Mouse (Mus musculus) embryo, embryonic 10 days (tissue): Measurements from ENCODE around the gene Fgf13.

ENCODE experiments used
- DNase-seq: peaks from one replicate; pipeline ENCODE4 v3.0.0-alpha.2; 2015; ENCODE audit warnings: low spot score

The Fgf13 gene

DNA sequence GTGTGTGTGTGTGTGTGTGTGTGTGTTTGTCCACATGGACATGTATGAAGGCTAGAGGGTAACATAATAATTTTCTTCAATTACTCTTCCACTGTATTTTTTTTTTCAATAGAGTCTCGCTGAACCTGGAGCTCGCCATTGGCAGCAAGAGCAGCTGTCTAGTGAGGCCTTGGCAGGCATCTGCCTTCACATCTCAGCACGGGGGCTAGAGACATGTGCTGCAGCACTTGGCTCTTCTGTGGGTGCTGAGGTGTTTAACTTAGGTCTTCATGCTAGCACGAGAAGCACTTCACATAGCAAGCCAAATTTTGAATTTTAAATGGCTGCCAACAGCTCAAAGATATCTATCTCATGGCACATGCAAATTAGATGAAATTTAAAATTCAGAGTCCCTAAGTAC is 380.9 kb downstream of the Fgf13 start:
- no peak for DNase-seq

DNA sequence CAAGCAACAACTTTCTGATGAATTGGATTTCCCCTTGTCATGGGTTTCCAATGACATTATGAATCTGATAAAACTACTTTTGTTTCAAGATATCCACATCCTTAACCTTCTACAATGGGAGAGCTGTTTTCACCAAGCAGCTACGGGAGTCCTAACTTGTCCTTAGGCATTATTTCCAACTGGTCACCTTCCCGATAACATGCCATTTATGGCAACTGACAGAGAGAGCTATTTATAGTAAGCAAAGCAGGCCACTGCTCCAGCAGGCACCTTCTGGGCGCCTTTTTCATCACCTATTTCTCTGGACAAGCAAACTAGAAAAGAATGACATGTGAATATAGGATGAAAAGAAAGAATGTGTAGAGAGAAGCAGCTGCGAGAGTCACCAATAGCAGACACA is 385.5 kb downstream of the Fgf13 start:
- DNase-seq = no peak

DNA sequence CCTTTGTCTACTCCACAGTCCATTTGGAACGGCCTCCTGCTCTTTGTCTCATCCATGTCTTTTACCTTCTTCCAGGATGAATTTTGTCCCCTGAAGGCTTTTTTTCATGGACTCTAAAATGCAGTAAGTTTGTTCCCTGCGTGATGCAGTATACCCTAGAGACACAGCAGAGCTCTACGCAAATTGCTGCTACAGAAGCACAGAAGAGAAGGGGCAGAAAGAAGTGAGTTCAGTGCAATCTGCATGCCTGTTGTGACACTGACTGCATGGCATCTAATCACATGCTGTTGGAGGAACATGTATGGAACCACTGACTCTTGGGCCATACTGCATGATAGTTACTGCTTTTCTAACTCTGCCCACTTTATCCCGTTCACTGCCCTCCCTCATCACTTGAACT is 388.2 kb downstream of the Fgf13 start:
- DNase-seq = no peak

DNA sequence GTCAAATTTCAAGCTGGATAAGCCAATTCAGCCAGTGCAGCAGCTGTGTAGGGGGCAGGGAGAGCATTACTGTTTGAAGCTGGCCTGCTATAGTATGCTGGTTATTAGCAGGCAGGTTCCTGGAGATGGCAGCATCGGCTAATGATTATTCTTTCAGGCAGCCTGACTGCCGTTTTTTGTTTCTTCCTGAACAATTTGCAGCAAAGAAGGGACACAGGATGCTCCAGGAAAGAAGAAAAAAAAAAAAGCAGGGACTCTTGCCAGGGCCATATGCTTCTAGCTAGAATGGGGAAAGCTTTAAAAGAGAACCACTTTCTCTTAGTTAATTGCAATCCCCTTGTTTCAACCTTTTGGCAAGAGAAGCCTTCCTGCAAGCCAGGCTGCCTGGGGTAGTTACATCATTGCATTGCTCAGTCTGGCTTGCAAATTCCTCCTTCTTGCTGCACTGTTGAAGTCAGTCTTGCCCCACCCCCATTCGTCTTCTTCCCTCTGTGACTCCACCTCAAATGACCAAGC is 388.7 kb downstream of the Fgf13 start:
- DNase-seq = peak; percentile 56

DNA sequence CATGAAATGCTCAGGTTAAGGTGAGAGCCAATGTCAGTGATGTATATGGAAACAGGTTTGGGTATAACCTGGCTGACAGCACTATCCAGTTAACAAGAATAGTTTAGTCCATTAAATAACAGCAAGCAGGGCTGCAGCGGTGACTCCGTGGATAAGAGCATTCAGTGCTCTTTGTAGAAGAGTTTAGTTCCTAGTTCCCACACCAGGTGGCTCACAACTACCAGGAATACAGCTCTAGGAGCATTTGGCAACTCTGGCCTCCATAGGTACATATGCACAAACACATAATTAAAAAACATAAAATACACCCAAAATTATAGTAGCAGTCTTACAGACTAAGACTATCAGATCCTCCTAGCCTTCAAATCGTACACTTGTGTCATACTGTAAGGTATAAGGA is 390.2 kb downstream of the Fgf13 start:
- DNase-seq = peak; percentile 7

DNA sequence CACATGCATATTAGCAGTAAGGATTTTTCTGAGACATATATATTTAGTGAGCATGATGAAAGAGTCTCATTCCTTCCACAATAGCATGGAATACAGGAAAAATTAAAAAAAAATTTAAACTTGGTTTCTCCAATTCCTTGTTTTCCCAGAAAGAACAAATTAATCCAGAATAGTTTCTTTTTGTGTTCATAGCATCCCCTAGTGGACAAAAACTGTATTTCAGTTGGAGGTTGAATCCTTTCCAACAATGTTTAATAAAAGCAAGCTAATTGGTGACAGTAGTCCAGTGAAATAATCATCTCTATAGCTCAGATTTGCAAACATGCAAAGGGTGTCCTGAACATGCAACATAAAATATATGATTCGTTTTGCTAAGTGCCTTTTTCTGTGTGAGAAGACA is 395.7 kb downstream of the Fgf13 start:
- DNase-seq = peak; percentile 24

DNA sequence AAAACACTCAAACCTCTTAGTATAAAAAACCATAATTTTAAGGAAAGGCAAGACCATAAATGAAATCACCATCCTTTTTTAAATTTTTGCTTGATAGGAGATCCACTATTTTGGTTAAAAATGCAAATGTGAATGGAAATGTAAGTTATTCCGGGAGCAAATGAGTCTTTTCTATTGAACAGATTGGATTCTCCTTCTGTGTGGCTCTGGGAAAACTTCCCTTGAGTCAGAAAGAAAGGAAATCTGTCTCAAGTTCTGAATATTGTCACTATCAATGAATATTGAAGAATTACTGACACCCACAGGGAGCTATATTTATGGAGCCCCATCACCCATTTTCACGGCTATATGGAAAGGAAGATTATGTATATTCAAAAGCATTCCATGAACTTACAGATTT is 401.1 kb downstream of the Fgf13 start:
- no peak for DNase-seq

DNA sequence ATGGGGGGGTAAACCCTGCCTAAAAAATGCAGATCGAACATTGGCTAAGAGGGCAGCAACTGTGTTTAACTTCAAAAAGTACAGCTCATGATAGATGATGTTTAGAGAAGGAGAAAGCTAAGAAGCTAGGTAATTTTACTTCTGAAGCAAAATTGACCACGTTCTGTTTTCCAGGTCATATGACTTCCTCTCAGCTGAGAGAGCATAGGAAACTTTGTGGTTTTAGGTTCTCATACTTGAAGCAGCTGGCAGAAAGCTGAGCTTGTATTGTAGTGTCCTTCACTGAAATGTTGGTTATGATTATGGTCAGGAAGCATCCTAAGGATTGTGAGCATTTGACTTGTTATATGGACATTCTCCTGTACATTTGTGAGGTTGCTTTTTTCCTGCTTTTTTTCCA is 425.9 kb downstream of the Fgf13 start:
- no peak for DNase-seq

DNA sequence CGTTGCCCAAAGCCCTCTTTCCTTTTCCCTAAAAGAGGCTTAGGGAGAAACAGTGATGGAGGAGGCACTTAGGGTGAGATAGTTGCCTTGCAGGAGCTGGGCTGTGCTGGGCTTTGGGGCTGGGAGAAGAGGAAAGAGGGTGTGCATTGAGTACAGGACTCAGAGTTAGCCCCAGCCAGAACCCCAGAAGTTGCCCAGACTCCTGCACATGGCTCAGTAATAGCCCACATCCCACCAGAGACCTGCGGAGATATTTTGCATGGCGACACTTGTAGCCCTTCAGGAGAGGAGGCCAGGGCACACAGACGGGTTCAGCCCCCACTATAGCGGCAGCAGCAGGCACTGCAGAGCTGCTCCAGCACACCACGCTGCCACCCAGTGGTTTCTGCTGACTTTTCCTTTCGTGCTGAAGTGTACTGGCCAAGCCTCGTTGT is 432.9 kb downstream of the Fgf13 start:
- peak; percentile 80 for DNase-seq

DNA sequence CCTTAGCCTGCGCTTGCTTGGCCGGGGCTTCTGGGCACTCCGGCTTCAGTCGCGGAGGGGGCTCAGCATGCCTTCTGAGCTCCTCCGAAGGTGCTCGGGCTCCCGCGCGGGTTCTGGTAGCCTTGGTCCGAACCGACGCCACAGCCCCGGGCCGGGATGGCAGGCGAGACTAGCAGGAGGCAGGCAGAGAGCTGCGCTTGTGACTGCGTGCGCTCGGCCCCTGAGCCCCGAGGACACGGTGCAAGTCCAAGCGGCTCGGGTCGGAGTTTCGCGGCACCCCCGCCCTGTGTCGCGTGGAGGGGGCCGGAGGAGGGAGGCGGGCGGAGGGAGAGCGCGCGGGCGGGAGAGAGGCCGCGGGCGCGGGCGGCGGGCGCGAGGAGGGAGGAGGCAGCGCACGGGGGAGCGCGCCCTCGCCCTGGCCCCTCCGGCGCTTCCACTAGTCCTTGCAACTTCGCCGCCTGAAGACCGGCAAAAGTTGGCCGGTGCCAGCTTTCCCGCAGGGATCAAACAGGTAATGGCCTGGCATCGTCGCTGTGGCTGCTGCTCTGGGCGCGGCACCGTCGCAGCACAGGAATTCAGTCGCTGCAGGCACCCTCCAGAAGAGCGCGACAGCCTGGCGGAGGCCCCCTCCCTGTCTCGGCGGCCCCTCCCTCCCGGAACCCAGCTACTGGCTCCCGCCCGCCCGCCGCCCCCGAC is 433.6 kb downstream of the Fgf13 start:
- DNase-seq = peak; percentile 25

DNA sequence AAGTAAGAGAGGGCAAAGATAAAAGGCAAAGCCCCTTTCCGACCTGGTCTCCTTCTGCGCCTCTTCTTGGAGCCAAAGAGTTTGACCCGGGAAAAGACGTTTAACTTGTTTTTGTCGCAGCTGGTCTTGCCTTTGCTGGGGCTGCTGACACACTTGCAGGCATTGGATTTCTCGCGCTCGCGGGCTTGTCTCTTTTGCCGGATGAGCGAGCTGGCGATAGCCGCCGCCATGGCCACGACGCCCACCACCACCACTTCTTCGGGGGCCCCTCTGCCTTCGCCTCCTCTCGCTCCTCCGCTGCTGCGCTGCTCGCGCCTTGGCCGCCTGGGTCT is 434.1 kb downstream of the Fgf13 start:
- DNase-seq = peak; percentile 20

DNA sequence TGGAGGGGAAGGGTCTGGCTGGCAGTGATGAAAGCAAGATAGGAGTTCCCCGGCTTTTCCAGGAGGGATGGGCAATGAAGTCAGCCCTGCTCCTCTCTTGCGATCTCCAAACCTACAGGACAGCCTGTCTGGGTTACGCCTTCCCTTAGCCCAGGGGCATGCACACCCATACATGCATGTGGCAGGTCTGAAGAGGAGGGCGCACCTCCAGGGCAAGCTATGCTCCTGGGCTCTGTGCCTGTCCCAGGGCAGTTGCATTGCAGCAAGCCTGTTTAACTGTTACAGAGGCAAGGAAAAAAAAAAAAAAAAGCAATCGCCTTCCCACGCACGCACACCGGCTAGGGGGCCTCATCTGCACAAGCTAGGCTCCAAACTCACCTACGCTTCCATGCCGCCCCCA is 434.5 kb downstream of the Fgf13 start:
- DNase-seq = peak; percentile 4

DNA sequence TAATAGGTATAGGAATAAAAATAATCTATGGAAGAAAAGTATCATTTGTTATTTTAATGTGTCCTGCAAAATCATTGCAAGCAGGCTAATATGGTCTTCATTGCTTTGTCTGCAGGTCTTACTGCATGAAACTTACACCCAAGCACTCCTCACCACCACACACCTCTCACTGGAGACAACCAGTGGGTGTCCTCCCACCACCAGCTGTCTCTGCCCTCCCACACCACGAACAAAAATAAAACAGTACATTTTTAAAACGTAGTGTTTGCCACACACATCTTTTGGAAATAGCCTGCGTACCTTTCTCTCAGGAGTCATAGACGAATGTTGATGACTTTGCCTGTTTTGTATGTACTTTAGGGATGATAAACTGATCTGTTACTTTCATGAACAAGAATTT is 441.2 kb downstream of the Fgf13 start:
- DNase-seq = no peak

DNA sequence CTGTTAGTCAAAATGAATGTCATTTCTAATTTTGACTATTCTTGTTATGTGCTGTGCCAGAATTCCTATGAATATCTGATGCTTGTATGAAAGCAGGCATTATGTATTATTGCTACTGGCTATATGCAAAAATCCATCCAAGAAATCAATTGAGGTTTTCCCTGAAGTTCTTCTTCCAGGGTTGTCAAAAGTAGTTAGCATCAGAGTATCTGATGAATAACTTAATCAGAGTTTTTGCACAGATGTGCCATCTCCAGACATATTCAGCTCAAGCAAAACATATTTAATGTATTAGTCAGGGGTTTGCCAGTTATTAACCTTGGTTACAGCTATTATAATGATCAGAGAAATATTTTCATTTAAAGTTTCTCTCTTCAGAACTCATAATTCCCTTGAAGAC is 454.7 kb downstream of the Fgf13 start:
- no peak for DNase-seq

DNA sequence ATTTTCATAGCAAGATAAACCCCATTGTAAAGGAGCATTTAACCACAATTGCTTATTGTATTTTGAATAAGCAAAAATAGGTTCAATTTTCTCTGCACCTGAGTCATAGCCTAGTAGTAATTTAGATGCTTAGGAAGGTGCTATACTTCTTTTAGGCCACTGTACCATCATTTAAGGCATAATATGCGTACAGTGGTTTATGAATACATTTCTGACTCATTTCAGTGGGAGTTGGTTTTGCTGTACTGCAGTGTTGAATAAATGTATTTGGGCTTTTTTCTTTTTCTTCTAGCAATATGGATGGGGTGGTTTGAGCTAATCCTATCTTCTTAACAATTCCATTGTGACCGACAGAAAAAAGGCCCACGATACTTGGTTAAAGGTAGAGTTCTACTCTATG is 481.9 kb downstream of the Fgf13 start:
- no peak for DNase-seq

DNA sequence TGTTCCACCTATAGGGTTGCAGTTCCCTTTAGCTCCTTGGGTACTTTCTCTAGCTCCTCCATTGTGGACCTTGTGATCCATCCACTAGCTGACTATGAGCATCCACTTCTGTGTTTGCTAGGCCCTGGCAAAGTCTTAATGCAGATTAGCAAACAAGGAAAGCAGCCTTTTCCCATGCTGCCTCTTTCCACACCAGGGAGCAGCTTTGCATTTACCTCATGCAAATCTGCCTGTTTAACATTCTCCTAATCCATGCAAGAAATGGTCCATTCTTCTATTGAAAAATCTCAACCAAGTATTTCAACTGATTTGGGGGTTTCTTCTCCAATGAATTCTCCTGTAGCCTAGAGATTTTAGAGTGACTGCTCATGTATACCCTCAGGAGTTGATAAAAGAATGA is 487.4 kb downstream of the Fgf13 start:
- DNase-seq = no peak

DNA sequence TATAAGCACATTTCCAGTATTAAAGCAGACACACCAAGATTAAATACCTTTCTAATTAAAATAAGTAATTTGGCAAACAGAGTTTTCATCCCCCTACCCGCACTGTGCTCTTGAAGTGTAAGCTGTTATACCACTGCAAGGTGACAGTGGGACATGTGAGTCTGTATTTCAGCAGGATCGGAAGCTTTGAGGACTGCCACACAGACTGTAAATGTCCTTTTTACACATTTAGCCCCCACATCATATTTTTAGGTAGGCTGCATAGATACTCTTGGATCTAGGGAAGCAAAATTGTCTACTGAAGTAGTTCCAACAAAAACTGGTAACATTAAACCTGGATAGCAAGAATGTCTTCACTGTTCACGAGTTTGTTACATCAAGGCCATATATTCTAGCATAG is 495.8 kb downstream of the Fgf13 start:
- no peak for DNase-seq

DNA sequence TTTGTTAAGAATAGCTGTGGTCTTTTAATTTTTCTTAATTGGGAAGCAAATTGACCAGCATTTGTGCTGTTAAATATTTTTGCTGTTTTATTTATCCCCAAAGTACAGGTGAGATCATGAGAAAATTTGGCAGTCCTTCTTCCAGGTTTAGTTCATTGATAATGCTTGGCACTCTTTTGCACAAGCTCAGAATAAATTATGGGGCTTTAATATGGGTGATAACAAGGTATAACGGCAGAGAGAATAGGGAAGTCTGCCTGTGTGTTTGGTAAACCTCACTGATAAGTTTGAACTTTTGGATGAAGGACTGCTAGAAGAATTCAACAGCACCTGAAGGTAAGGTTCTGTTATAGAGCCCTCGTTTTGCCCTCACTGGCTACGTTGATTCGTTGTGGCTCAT is 504.7 kb downstream of the Fgf13 start:
- no peak for DNase-seq

DNA sequence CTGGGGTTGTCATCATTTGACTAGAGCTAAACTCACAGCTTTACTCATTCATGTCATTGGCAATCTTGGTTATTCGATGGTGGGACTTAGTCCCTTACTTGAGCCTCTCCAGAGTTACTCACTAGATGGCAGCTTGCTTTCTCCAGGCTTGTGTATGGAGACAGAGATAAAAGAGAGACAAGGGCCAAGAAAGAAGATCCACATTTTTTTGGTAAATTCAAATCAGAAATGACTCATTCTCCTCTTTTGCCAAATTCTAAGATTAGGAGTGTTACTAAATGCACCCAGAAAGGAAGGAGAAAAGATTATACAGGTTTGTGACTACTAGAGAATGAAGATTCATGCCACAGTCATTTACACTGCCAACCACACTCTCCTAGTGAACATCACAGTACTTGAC is 532.9 kb downstream of the Fgf13 start:
- DNase-seq = no peak
